Mouse (Mus musculus) lung, embryonic 16.5 days (tissue): ENCODE measurements around the gene Lgals9. TPM values are rescaled to one million over a fixed set of nuclear protein-coding genes. Genes with fewer than 3 reads are reported as not detected.
A peak's percentile ranks its signal among the peaks of the same experiment; 100 is the strongest.

Source experiments
- ATAC-seq: fragments of 200-750 bp; cut with Nextera tagmentation; 2 replicates; pipeline ENCODE4 v1.8.0; 2017; ENCODE audit warnings: low read depth, mild to moderate bottlenecking, moderate library complexity
- H3K27ac ChIP-seq: fragments of 300-500 bp; sonication (generic); 2 replicates; pipeline ENCODE4 v1.5.1; 2014; ENCODE audit warnings: mild to moderate bottlenecking, control low read depth, low read length
- H3K27me3 ChIP-seq: fragments of 300-500 bp; sonication (generic); 2 replicates; pipeline ENCODE4 v1.6.1; 2014; ENCODE audit warnings: low read depth, low read length, mixed read lengths; ENCODE audit not compliant: control insufficient read depth, insufficient read depth
- H3K36me3 ChIP-seq: fragments of 300-500 bp; sonication (generic); 2 replicates; pipeline ENCODE4 v1.6.1; 2014; ENCODE audit warnings: low read length; ENCODE audit not compliant: control insufficient read depth, insufficient read depth
- H3K4me1 ChIP-seq: fragments of 300-500 bp; sonication (generic); replicated peaks from 2 replicates; pipeline ENCODE4 v1.6.1; 2014; ENCODE audit warnings: low read length, mixed read lengths; ENCODE audit not compliant: control insufficient read depth, insufficient read depth
- H3K4me2 ChIP-seq: fragments of 300-500 bp; sonication (generic); 2 replicates; pipeline ENCODE4 v1.6.1; 2014; ENCODE audit warnings: low read depth, low read length, control low read depth
- H3K4me3 ChIP-seq: fragments of 300-500 bp; sonication (generic); 2 replicates; pipeline ENCODE4 v1.5.1; 2014; ENCODE audit warnings: mild to moderate bottlenecking, low read length, control low read depth
- H3K9ac ChIP-seq: fragments of 300-500 bp; sonication (generic); 2 replicates; pipeline ENCODE4 v1.6.1; 2014; ENCODE audit warnings: low read length, control low read depth
- H3K9me3 ChIP-seq: fragments of 300-500 bp; sonication (generic); 2 replicates; pipeline ENCODE4 v1.6.1; 2016; ENCODE audit warnings: low read length; ENCODE audit not compliant: control insufficient read depth
- WGBS: fragments of 180-500 bp; shearing (Covaris S2); extraction: QIAGEN DNeasy Blood & Tissue Kit; methylation state at CpG from one replicate; pipeline ENCODE4 v1.1.7; 2014; 5-methylcytosine and 5-hydroxymethylcytosine counted together
- polyA plus RNA-seq: library from polyadenylated mRNA; unstranded; fragments of >200 nt; fragmentation: Nextera tagmentation; extraction: Ambion mirVana; gene quantifications from 2 replicates; pipeline ENCODE4 v1.2.1, GENCODE M21; 2015

The Lgals9 gene
- polyA plus RNA-seq, 1 experiment from 2014 or later, result 50.8 TPM

DNA sequence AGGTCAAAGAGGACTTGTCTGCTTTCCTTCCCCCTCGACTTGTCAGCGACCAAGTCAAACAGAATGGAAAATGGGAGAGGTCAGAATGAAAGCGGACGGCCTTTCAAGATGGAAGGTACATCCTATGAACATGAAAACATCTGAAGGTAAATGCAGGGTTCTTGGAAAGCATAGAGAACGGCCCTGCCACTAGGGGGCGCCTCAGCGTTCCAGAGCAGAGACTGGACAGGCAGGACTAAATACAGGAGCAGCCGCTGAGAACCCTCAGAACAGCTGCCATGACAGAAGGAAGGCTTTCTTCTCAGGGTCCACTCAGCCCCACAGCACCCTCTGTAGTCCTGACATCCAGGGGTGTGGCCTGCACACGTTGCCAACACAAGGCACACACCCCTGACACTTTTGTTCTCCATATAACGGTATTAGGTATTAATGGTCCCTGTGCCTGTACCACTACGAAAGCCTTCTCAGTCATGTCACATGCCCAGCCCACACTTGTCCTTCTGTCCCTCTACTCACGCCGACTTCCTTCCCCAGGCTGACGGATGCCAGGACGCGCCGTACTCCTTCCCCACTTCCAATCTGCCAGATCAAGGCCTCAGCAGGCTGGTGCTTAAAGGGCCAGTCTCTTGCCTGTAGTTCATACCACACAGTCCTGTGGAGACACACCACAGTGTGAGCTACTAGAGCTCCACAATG lies 35.2 kb upstream of the Lgals9 start:
- Histone ChIP-seq H3K4me1 (peaks cover 9% of the 10 kb centered on the region), H3K27ac (peak overlapping the region; percentile 12; the same call in 1 of the 2 replicates), H3K9ac (no peak overlapping the region), H3K4me3 (no peak overlapping the region), H3K27me3 (no peaks in the 10 kb centered on the region), H3K9me3 (no peaks in the 10 kb centered on the region), H3K36me3 (peaks cover 10% of the 10 kb centered on the region), H3K4me2 (no peak overlapping the region)
- 65% methylated on average over 17 of the region's 17 CpGs for WGBS
- ATAC-seq, result no peak; the same call in 1 of the 2 replicates

DNA sequence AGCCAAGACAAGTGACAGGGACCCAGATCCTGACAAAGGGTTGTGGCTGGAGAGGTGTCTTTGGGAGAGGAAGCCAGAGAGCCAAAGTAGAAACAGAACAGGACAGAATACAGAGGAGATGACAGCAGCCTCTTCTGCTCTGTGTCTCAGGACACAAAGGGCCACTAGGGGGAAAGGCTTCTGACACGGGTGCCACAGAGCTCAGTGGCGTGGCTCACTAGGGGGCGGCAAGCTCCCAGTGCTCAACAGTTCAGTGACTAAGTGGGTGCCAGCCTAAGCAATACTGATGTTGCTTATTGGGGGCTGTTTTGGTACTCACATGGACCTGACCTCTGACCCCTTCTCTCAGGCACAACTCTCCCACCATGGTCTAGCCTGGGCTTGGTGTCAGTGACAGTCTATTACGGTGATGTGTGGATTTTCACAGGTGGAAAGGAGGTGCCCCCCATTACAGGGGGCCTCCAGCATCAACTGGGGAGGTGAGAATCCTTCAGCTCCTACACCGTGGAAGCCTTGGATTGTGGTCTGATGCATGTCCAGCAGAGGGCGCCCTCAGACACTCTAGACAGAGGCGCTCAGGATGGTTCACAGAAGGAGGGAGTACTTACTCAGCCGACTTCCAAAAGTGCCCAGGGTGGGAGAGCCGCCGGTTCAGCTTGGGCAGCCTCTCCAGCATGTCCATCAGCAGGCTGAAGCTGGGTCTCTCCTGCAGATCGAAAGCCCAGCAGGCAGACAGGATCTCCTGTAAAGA lies 34.4 kb upstream of the Lgals9 start:
- ATAC-seq, result peak; percentile 61
- no peaks in the 10 kb centered on the region for H3K27me3 ChIP-seq
- H3K27ac ChIP-seq, result no peak overlapping the region
- H3K9me3 ChIP-seq, result no peaks in the 10 kb centered on the region
- no peak overlapping the region for H3K4me2 ChIP-seq
- WGBS, result 49% methylated on average over 11 of the region's 11 CpGs
- H3K4me3 ChIP-seq, result no peak overlapping the region
- H3K9ac ChIP-seq, result no peak overlapping the region
- H3K36me3 ChIP-seq, result peaks cover 10% of the 10 kb centered on the region
- peaks cover 9% of the 10 kb centered on the region for H3K4me1 ChIP-seq

DNA sequence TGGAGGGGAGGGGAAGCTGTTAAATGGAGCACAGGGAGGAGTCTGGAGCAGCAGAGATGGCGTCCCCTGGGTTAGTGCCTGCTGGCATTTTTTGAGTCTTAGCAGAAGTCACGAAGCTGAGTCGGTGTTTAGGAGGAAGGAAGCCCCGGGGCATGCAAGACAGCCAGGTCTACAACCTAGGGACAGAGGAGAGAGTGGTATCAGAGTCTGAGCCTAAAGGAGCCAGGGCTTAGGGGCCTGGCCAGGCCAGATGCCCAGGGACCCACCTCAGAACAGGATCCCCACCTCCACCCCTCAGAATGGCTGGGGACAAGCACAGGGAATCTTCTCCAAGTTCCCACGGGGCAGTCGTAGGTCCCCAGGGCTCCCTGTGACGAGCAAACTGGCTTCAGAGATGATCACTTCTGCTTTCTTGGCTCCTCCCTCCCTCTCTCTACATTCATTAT lies 32.4 kb upstream of the Lgals9 start:
- Histone ChIP-seq H3K4me2 (no peak overlapping the region), H3K36me3 (peaks cover 10% of the 10 kb centered on the region), H3K27me3 (no peaks in the 10 kb centered on the region), H3K27ac (no peak overlapping the region), H3K9me3 (no peaks in the 10 kb centered on the region), H3K4me3 (no peak overlapping the region), H3K9ac (no peak overlapping the region), H3K4me1 (no peaks in the 10 kb centered on the region; the same call in 1 of the 2 replicates)
- ATAC-seq, result no peak
- 81% methylated on average over 7 of the region's 7 CpGs for WGBS

DNA sequence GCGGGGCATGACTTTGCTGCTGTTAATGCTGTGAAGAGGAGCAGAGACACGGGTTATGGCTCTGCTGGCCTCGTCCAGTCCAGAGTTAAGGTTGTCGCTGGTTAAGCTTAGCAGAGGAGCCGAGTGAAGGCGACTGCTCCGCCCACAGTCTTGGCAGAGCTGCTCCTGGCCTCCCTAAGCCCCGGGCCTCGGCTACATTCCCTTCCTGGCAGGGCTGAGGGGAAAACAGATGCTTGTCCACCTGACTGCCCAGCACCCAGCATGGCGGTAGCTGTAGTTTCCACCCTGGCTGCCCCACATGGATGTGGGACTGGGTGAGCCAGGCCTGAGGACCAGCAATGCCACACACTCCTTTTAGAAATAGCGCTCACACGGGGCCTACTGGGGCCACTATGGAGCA lies 31.5 kb upstream of the Lgals9 start:
- Histone ChIP-seq H3K36me3 (peaks cover 9% of the 10 kb centered on the region), H3K9ac (no peak overlapping the region), H3K4me3 (no peak overlapping the region), H3K27me3 (no peaks in the 10 kb centered on the region), H3K4me2 (no peak overlapping the region), H3K4me1 (no peaks in the 10 kb centered on the region; the same call in 1 of the 2 replicates), H3K27ac (no peak overlapping the region), H3K9me3 (no peaks in the 10 kb centered on the region)
- 47% methylated on average over 12 of the region's 12 CpGs for WGBS
- no peak for ATAC-seq

DNA sequence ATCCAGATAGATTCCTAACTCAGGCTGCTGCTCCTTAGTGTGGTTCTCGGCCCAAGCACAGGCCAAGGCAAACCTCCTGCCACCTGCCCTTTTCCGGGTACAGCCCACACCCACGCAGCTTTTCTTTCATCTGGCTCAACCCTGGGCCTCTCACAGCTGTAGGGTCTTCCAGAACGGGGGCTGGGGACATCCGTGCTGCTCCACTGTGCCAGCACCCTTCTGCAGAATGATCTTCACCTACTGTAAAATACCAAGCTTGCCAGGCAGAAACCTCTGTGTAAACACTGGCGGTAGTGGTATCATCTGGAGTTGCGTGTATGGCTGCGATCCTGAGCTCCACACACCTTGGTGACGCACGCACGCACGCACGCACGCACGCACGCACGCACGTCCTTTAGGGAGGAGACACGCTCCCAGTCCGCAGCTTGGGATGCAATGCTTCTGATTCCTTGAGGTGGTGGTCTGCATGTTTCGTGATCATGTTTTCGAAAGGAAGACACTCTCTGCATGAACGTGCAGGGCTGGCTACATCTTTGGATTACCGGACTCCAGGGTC lies 31.0 kb upstream of the Lgals9 start:
- ATAC-seq, result no peak
- Histone ChIP-seq H3K36me3 (peaks cover 6% of the 10 kb centered on the region), H3K27me3 (no peaks in the 10 kb centered on the region), H3K9ac (no peak overlapping the region), H3K27ac (no peak overlapping the region), H3K4me2 (no peak overlapping the region), H3K4me3 (no peak overlapping the region), H3K4me1 (no peaks in the 10 kb centered on the region; the same call in 1 of the 2 replicates), H3K9me3 (no peaks in the 10 kb centered on the region)
- 88% methylated on average over 24 of the region's 24 CpGs for WGBS

DNA sequence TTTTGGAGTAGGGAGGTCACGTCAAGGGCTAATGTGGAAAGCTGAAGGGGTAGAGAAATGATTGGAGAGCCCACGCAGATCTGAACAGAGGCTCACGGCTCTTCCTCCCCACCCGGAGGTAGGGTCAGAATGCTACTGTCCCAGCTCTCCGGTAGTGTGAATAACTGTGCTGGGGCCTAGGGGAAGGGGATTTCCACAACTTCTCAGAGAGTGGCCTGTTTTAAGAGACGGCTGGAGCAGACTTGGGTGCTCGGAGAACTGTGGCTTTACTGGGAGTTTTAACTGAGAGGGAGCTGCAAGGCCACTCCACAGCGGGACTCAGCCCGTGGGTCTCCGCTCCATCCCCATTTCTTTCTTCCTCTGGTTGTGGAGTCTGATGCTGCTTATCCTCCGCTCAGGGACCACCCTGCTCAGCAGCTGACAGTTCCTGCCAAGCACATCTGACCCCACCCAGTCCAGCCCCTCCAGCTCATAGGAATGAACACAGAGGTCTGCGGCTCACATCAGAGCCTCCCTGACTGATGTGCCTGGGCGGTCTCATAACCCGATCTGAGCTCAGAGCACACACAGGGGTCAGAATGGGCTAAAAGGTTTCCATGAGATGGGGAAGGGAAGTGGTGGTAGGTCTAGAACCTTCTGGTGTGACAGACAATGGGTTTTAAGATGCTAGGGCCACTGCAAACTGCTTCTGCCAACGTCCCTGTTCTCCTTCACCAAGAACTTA lies 30.0 kb upstream of the Lgals9 start:
- Histone ChIP-seq H3K4me2 (no peak overlapping the region), H3K27me3 (no peaks in the 10 kb centered on the region), H3K9ac (no peak overlapping the region; the same call in 1 of the 2 replicates), H3K9me3 (no peaks in the 10 kb centered on the region), H3K36me3 (0 out of 2 replicates have a peak, but pooled peaks cover 2% of the 10 kb centered on the region), H3K4me1 (no peaks in the 10 kb centered on the region; the same call in 1 of the 2 replicates), H3K4me3 (no peak overlapping the region), H3K27ac (no peak overlapping the region)
- no peak for ATAC-seq
- 57% methylated on average over 15 of the region's 15 CpGs for WGBS

DNA sequence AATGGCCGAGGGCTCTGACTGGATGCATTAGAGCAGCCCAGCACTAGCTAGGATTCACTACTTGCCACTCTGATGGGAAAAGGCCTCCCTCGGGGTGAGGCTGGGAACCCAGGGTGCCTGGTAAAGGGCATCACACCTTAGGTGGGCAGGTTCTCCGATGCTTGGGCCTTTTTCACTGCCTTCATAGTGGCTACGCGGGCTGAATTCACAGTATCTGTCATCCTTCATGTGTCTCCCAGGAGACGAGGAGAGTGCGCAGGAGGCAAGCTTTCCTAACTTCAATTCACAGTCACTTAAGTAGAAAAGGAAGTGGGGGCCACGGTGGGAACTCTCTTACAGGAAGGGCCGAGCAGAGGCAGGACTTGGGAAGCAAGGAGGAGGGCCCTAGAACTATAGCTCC lies 29.1 kb upstream of the Lgals9 start:
- Histone ChIP-seq H3K4me3 (no peak overlapping the region), H3K36me3 (no peaks in the 10 kb centered on the region), H3K27me3 (no peaks in the 10 kb centered on the region), H3K4me2 (no peak overlapping the region), H3K9me3 (no peaks in the 10 kb centered on the region), H3K9ac (no peak overlapping the region), H3K4me1 (no peaks in the 10 kb centered on the region; the same call in 1 of the 2 replicates), H3K27ac (peak overlapping the region; percentile 14; the same call in 1 of the 2 replicates)
- WGBS, result 60% methylated on average over 9 of the region's 9 CpGs
- ATAC-seq, result no peak

DNA sequence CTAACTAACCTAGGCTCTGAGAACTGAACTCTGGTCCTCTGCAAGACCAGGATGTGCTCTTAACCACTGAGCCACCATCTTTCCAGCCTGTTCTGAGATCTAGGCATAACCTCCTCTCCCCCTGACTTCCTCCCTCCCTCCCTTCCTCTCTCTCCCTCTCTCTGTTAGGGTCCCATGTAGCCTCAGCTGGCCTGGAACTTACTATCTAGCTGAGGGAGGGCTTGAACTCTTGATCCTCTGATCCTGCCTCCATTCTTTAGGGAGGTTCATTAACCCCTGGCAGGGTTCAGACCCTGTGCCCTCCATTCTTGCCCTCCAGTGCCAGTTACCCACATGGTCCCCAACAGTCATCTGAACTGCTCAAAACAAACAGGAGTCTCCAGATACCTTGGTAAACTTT lies 28.3 kb upstream of the Lgals9 start:
- Histone ChIP-seq H3K27ac (no peak overlapping the region), H3K9me3 (no peaks in the 10 kb centered on the region), H3K9ac (no peak overlapping the region), H3K36me3 (no peaks in the 10 kb centered on the region), H3K4me3 (no peak overlapping the region), H3K4me2 (no peak overlapping the region), H3K27me3 (no peaks in the 10 kb centered on the region), H3K4me1 (no peaks in the 10 kb centered on the region; the same call in 1 of the 2 replicates)
- no peak for ATAC-seq

DNA sequence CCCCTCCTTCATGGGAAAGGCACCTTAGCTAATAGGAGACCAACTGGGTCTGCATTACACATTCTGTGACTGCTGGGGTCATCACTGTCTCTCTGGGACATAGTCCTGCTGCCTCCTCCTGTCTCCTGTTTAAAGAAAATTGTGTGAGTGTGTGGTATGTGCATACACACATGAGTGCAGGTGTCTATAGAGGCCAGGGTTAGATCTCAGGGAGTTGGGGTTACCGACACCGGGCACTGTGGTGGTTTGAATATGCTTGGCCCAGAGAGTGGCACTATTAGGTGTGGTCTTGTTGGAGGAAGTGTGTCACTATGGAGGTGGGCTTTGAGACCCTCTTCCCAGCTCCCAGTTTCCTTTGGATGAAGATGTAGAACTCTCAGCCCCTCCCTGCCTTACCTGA lies 27.8 kb upstream of the Lgals9 start:
- Histone ChIP-seq H3K36me3 (no peaks in the 10 kb centered on the region), H3K4me2 (no peak overlapping the region), H3K27me3 (no peaks in the 10 kb centered on the region), H3K9me3 (no peaks in the 10 kb centered on the region), H3K4me3 (no peak overlapping the region), H3K9ac (no peak overlapping the region), H3K27ac (no peak overlapping the region), H3K4me1 (no peaks in the 10 kb centered on the region; the same call in 1 of the 2 replicates)
- WGBS, result 95% methylated on average over 2 of the region's 2 CpGs
- ATAC-seq, result no peak
